Mouse (Mus musculus): ENCODE measurements around the gene Tmem150a. TPM values are rescaled to one million over a fixed set of nuclear protein-coding genes. Genes with fewer than 3 reads are reported as not detected.
A peak's percentile ranks its signal among the peaks of the same experiment; 100 is the strongest.

Tmem150a gene
- total and polyA plus RNA-seq, 2 experiments from 2014 or later, result 12.9 to 28.5 TPM

GRCm38 (mm10) chr6:72366844-72367443, 11.7 kb downstream of the Tmem150a start, which contains the start of gene Rnf181:
TSS of gene Rnf181 (minus strand) at chr6:72366956.
- H3K36me3 ChIP-seq (ENCODE audit: insufficient read depth, low read length), result no peaks in the 10 kb centered on the region
- H3K27ac ChIP-seq (ENCODE audit: low read depth, low read length), result no peak within 1 kb of the TSS
- no peaks in the 10 kb centered on the region for H3K4me1 ChIP-seq (ENCODE audit: insufficient read depth, low read length)
- 69% methylated on average over 4 of the region's 4 CpGs for WGBS
- no peak within 1 kb of the TSS for H3K9ac ChIP-seq (replicated peaks; ENCODE audit: low read length, poor library complexity, severe bottlenecking)
- H3K4me2 ChIP-seq (ENCODE audit: low read depth, low read length, poor library complexity, severe bottlenecking), result no peak within 1 kb of the TSS
- no peak for ATAC-seq (ENCODE audit: low FRiP score)
- H3K9me3 ChIP-seq (ENCODE audit: low read length), result no peaks in the 10 kb centered on the region
- H3K4me3 ChIP-seq (ENCODE audit: low read depth, low read length), result no peak within 1 kb of the TSS
- TF ChIP-seq CTCF (IDR thresholded peaks at IDR 0.05), result no peak
- no peaks in the 10 kb centered on the region for H3K27me3 ChIP-seq (ENCODE audit: insufficient read depth, low read length)
- DNase-seq (ENCODE audit: low spot score), result no peak

GRCm38 (mm10) chr6:72367460-72367974, 12.3 kb downstream of the Tmem150a start:
- H3K4me3 ChIP-seq (ENCODE audit: low read depth, low read length), result no peak overlapping the region
- no peak for DNase-seq (ENCODE audit: low spot score)
- H3K4me1 ChIP-seq (ENCODE audit: insufficient read depth, low read length), result no peaks in the 10 kb centered on the region
- H3K27me3 ChIP-seq (ENCODE audit: insufficient read depth, low read length), result no peaks in the 10 kb centered on the region
- H3K9ac ChIP-seq (replicated peaks; ENCODE audit: low read length, poor library complexity, severe bottlenecking), result no peak overlapping the region
- H3K36me3 ChIP-seq (ENCODE audit: insufficient read depth, low read length), result no peaks in the 10 kb centered on the region
- 76% methylated on average over 4 of the region's 4 CpGs for WGBS
- H3K4me2 ChIP-seq (ENCODE audit: low read depth, low read length, poor library complexity, severe bottlenecking), result no peak overlapping the region
- H3K27ac ChIP-seq (ENCODE audit: low read depth, low read length), result no peak overlapping the region
- H3K9me3 ChIP-seq (ENCODE audit: low read length), result no peaks in the 10 kb centered on the region
- no peak for TF ChIP-seq CTCF (IDR thresholded peaks at IDR 0.05)
- no peak for ATAC-seq (ENCODE audit: low FRiP score)

GRCm38 (mm10) chr6:72369557-72369956, 14.3 kb downstream of the Tmem150a start:
- no peak overlapping the region for H3K4me2 ChIP-seq (ENCODE audit: low read depth, low read length, poor library complexity, severe bottlenecking)
- H3K4me1 ChIP-seq (ENCODE audit: insufficient read depth, low read length), result no peaks in the 10 kb centered on the region
- no peak overlapping the region for H3K4me3 ChIP-seq (ENCODE audit: low read depth, low read length)
- no peak overlapping the region for H3K27ac ChIP-seq (ENCODE audit: low read depth, low read length)
- H3K27me3 ChIP-seq (ENCODE audit: insufficient read depth, low read length), result no peaks in the 10 kb centered on the region
- no peak overlapping the region for H3K9ac ChIP-seq (replicated peaks; ENCODE audit: low read length, poor library complexity, severe bottlenecking)
- no peaks in the 10 kb centered on the region for H3K36me3 ChIP-seq (ENCODE audit: insufficient read depth, low read length)
- WGBS, result 84% methylated on average over 4 of the region's 4 CpGs
- peak; percentile 14; the same call in 1 of the 2 replicates for TF ChIP-seq CTCF (IDR thresholded peaks at IDR 0.05)
- ATAC-seq (ENCODE audit: low FRiP score) (no peak), DNase-seq (ENCODE audit: low spot score) (no peak)
- no peaks in the 10 kb centered on the region for H3K9me3 ChIP-seq (ENCODE audit: low read length)

- no peaks in the 10 kb centered on the region for H3K4me1 ChIP-seq (ENCODE audit: insufficient read depth, low read length)
- whole genome bisulfite sequencing, result 84% methylated on average over 12 of the region's 12 CpGs
Observed at GRCm38 (mm10) chr6:72370091-72370490, 14.8 kb downstream of the Tmem150a start.

GRCm38 (mm10) chr6:72371147-72371546, 15.9 kb downstream of the Tmem150a start:
- no peaks in the 10 kb centered on the region for H3K36me3 ChIP-seq (ENCODE audit: insufficient read depth, low read length)
- no peak overlapping the region for H3K4me3 ChIP-seq (ENCODE audit: low read depth, low read length)
- H3K4me1 ChIP-seq (ENCODE audit: insufficient read depth, low read length), result no peaks in the 10 kb centered on the region
- no peak for ATAC-seq (ENCODE audit: low FRiP score)
- no peak overlapping the region for H3K27ac ChIP-seq (ENCODE audit: low read depth, low read length)
- 35% methylated on average over 5 of the region's 5 CpGs for WGBS
- no peak overlapping the region for H3K4me2 ChIP-seq (ENCODE audit: low read depth, low read length, poor library complexity, severe bottlenecking)
- no peak for TF ChIP-seq CTCF (IDR thresholded peaks at IDR 0.05)
- DNase-seq (ENCODE audit: low spot score), result no peak
- H3K9me3 ChIP-seq (ENCODE audit: low read length), result no peaks in the 10 kb centered on the region
- no peak overlapping the region for H3K9ac ChIP-seq (replicated peaks; ENCODE audit: low read length, poor library complexity, severe bottlenecking)
- no peaks in the 10 kb centered on the region for H3K27me3 ChIP-seq (ENCODE audit: insufficient read depth, low read length)

More at GRCm38 (mm10) chr6:72370091-72370490, 14.8 kb downstream of the Tmem150a start:
- no peak overlapping the region for H3K4me2 ChIP-seq (ENCODE audit: low read depth, low read length, poor library complexity, severe bottlenecking)
- no peak for DNase-seq (ENCODE audit: low spot score)
- no peaks in the 10 kb centered on the region for H3K36me3 ChIP-seq (ENCODE audit: insufficient read depth, low read length)
- H3K4me3 ChIP-seq (ENCODE audit: low read depth, low read length), result no peak overlapping the region
- no peaks in the 10 kb centered on the region for H3K27me3 ChIP-seq (ENCODE audit: insufficient read depth, low read length)
- no peak overlapping the region for H3K9ac ChIP-seq (replicated peaks; ENCODE audit: low read length, poor library complexity, severe bottlenecking)
- TF ChIP-seq CTCF (IDR thresholded peaks at IDR 0.05), result no peak
- H3K9me3 ChIP-seq (ENCODE audit: low read length), result no peaks in the 10 kb centered on the region
- no peak overlapping the region for H3K27ac ChIP-seq (ENCODE audit: low read depth, low read length)
- no peak for ATAC-seq (ENCODE audit: low FRiP score)

GRCm38 (mm10) chr6:72371571-72371970, 16.3 kb downstream of the Tmem150a start:
- no peak overlapping the region for H3K4me2 ChIP-seq (ENCODE audit: low read depth, low read length, poor library complexity, severe bottlenecking)
- no peaks in the 10 kb centered on the region for H3K9me3 ChIP-seq (ENCODE audit: low read length)
- no peak for TF ChIP-seq CTCF (IDR thresholded peaks at IDR 0.05)
- H3K27ac ChIP-seq (ENCODE audit: low read depth, low read length), result no peak overlapping the region
- no peaks in the 10 kb centered on the region for H3K36me3 ChIP-seq (ENCODE audit: insufficient read depth, low read length)
- ATAC-seq (ENCODE audit: low FRiP score) (no peak), DNase-seq (ENCODE audit: low spot score) (no peak)
- no peak overlapping the region for H3K4me3 ChIP-seq (ENCODE audit: low read depth, low read length)
- H3K9ac ChIP-seq (replicated peaks; ENCODE audit: low read length, poor library complexity, severe bottlenecking), result no peak overlapping the region
- WGBS, result 25% methylated on average over 1 of the region's 1 CpGs
- no peaks in the 10 kb centered on the region for H3K4me1 ChIP-seq (ENCODE audit: insufficient read depth, low read length)
- H3K27me3 ChIP-seq (ENCODE audit: insufficient read depth, low read length), result no peaks in the 10 kb centered on the region

Measured in midbrain, postnatal 0 days (tissue).